ENCODE assay signal across 9 mouse cellular contexts in genomic region chr9:70942686-70943333, GRCm38 (mm10). TPM values are rescaled to one million over a fixed set of nuclear protein-coding genes. Genes with fewer than 3 reads are reported as not detected.
A peak's percentile ranks its signal among the peaks of the same experiment; 100 is the strongest.
DNase-seq lines count a peak whose midpoint lies in the region; ATAC-seq and TF ChIP-seq lines count a peak whose summit lies in the region.
"Had no signal": no experiment of that assay in that cellular context is flagged by ENCODE, and none has a peak within 500 bp of the region (broad histone marks: within the 10 kb centered on the region; RNA-seq: fewer than 3 reads in every experiment).

No protein-coding gene starts in this region.

- no peak for TF ChIP-seq CTCF in layer of hippocampus, adult 2 months (conservative IDR thresholded peaks at IDR 0.05)
- no peak for TF ChIP-seq CTCF in bone marrow, adult 2 months (IDR thresholded peaks at IDR 0.05; ENCODE audit: control insufficient read depth, insufficient read depth, low read length)
- TF ChIP-seq CTCF in heart, postnatal 0 days (IDR thresholded peaks at IDR 0.05; ENCODE audit: low read depth) = no peak
- TF ChIP-seq CTCF in left cerebral cortex, adult 2 months (IDR thresholded peaks at IDR 0.05) = no peak

- H3ac ChIP-seq in myocyte (ENCODE audit: control insufficient read depth, insufficient read length) = no peak overlapping the region

- H3K9me3 ChIP-seq in heart, postnatal 0 days (replicated peaks; ENCODE audit: control insufficient read depth, low read length) = no peaks in the 10 kb centered on the region

- TF ChIP-seq EP300 in heart, postnatal 0 days (IDR thresholded peaks at IDR 0.05; ENCODE audit: low read depth) = no peak

- H3K79me2 ChIP-seq in myocyte (ENCODE audit: control insufficient read depth, insufficient read depth) = no peaks in the 10 kb centered on the region

- peak in 1 of 2 experiments; percentile 23 for DNase-seq in layer of hippocampus, adult 2 months (ENCODE audit: low spot score in 2 of 2)
- DNase-seq in layer of hippocampus, adult 9-10 months (ENCODE audit: low spot score) = no peak
- peak; percentile 69 for DNase-seq in heart, postnatal 0 days (ENCODE audit: low spot score)
- no peak for DNase-seq in left cerebral cortex, adult 2 months (ENCODE audit: extremely low spot score in 1 of 2, low spot score in 2 of 2)
- DNase-seq in neural tube, embryonic 10.5 days (ENCODE audit: extremely low spot score, low spot score) = no peak
- DNase-seq: thymus, adult 18-20 months had no signal

- H3K4me2 ChIP-seq in heart, postnatal 0 days (ENCODE audit: low read depth, low read length) = no peak overlapping the region
- H3K4me2 ChIP-seq in myocyte (ENCODE audit: low read depth) = peak overlapping the region; percentile 84

- H3K27me3 ChIP-seq in heart, postnatal 0 days (ENCODE audit: control insufficient read depth, insufficient read depth, low read length) = no peaks in the 10 kb centered on the region
- no peaks in the 10 kb centered on the region for H3K27me3 ChIP-seq in myocyte (ENCODE audit: control insufficient read depth, insufficient read depth, insufficient read length)

- H3K36me3 ChIP-seq in heart, postnatal 0 days (replicated peaks; ENCODE audit: control insufficient read depth, insufficient read depth, low read length) = no peaks in the 10 kb centered on the region
- H3K36me3 ChIP-seq in myocyte (ENCODE audit: control insufficient read depth, insufficient read depth) = no peaks in the 10 kb centered on the region

- peaks cover 5% of the 10 kb centered on the region for H3K4me1 ChIP-seq in bone marrow, adult 2 months (ENCODE audit: control insufficient read depth, insufficient read depth, low read length)
- H3K4me1 ChIP-seq in heart, postnatal 0 days (ENCODE audit: control insufficient read depth, insufficient read depth) = peaks cover 8% of the 10 kb centered on the region; the same call in 1 of the 2 replicates

- intact Hi-C loops in left cerebral cortex, adult 2 months (cut with DNase I) = no loop called here

- peak; percentile 86 for ATAC-seq in heart, postnatal 0 days (ENCODE audit: insufficient read depth, low read depth)
- ATAC-seq: midbrain, embryonic 16.5 days had no signal

- TF ChIP-seq POLR2A in bone marrow, adult 2 months (IDR thresholded peaks at IDR 0.05; ENCODE audit: borderline replicate concordance, control insufficient read depth, low read depth, low read length) = no peak
- TF ChIP-seq POLR2A in myocyte (IDR thresholded peaks at IDR 0.05; ENCODE audit: insufficient read length, low read depth) = peak; percentile 53

- no peak overlapping the region for H3K9ac ChIP-seq in heart, postnatal 0 days (replicated peaks; ENCODE audit: low read depth, low read length)

- 26% methylated on average over 9 of the region's 9 CpGs for WGBS in bone marrow, adult 2 months
- WGBS in heart, postnatal 0 days = 31% methylated on average over 9 of the region's 9 CpGs

- H3K4me3 ChIP-seq in layer of hippocampus, adult 2 months = no peak overlapping the region
- H3K4me3 ChIP-seq in bone marrow, adult 2 months (replicated peaks; ENCODE audit: control insufficient read depth, low read depth, low read length) = no peak overlapping the region
- H3K4me3 ChIP-seq in heart, postnatal 0 days (ENCODE audit: low read depth, low read length) = no peak overlapping the region
- no peak overlapping the region for H3K4me3 ChIP-seq in myocyte
- H3K4me3 ChIP-seq in left cerebral cortex, adult 2 months = no peak overlapping the region

- 0 out of 2 replicates have a peak overlapping the region, but pooled peaks have one; percentile 43 for H3K27ac ChIP-seq in layer of hippocampus, adult 2 months
- H3K27ac ChIP-seq in bone marrow, adult 2 months (ENCODE audit: control insufficient read depth, insufficient read depth, low read depth, low read length, poor library complexity) = peak overlapping the region; percentile 64; the same call in 1 of the 2 replicates
- peak overlapping the region; percentile 11 for H3K27ac ChIP-seq in heart, postnatal 0 days (ENCODE audit: low read depth)
- no peak overlapping the region for H3K27ac ChIP-seq in left cerebral cortex, adult 2 months

TF ChIP-seq in myocyte, 11 proteins besides CTCF, POLR2A, EP300 and RAD21:
- TF ChIP-seq SRF (IDR thresholded peaks at IDR 0.05; ENCODE audit: control insufficient read depth, insufficient read length, low read depth) (peak; percentile 14), MYOD1 (IDR thresholded peaks at IDR 0.05; ENCODE audit: control insufficient read depth in 1 of 3, insufficient read length in 2 of 3, low read depth in 2 of 3) (peak in 2 of 3 experiments; percentile 8 to 64), MAX (IDR thresholded peaks at IDR 0.05; ENCODE audit: low read depth) (peak; percentile 26), E2F4 (IDR thresholded peaks at IDR 0.05; ENCODE audit: insufficient read depth) (no peak), TCF12 (IDR thresholded peaks at IDR 0.05; ENCODE audit: insufficient read depth, poor library complexity, severe bottlenecking) (no peak), CEBPB (IDR thresholded peaks at IDR 0.05; ENCODE audit: insufficient read depth, poor library complexity, severe bottlenecking) (peak; percentile 80), MYOG (IDR thresholded peaks at IDR 0.05; ENCODE audit: control insufficient read depth in 1 of 3, insufficient read depth in 1 of 3, insufficient read length in 2 of 3, low read depth in 2 of 3) (no peak), REST (IDR thresholded peaks at IDR 0.05; ENCODE audit: insufficient read depth, insufficient read length) (no peak), USF1 (IDR thresholded peaks at IDR 0.05; ENCODE audit: low read depth) (no peak), POLR2AphosphoS2 (IDR thresholded peaks at IDR 0.05; ENCODE audit: insufficient read length, low read depth) (no peak), TCF3 (IDR thresholded peaks at IDR 0.05; ENCODE audit: insufficient read length, low read depth) (no peak)
TF ChIP-seq in myocyte: peak in this region for 4.

RNA-seq across cellular contexts. Expression of gene Lipc, which starts 9.2 kb away (rescaled TPM):
- total RNA-seq in layer of hippocampus, adult 2 months (2021) = under 1 TPM; 0.20 to 0.39 TPM
- 0.56 and 0.87 TPM in 2 replicates for polyA plus RNA-seq in bone marrow, adult 2 months (2011; ENCODE audit: insufficient read depth, insufficient read length, low replicate concordance, missing spikeins)
- total RNA-seq in heart, postnatal 0 days (2014; rRNA removed; ENCODE audit: low replicate concordance) = 4.6 TPM in 1 of 2 replicates, not detected in the other
- polyA plus RNA-seq in heart, postnatal 0 days (2015; fragmentation: Nextera tagmentation; extraction: Ambion mirVana) = 0.12 and 0.18 TPM in 2 replicates
- 0.08 TPM for polyA plus RNA-seq in myocyte (2012; fragmentation: generic; extraction: Trizol)
- total RNA-seq in left cerebral cortex, adult 2 months (2021) = under 1 TPM in 1 of 2 experiments, not detected in 1; 0.20 TPM
